Mouse (Mus musculus) liver, embryonic 14.5 days (tissue): ENCODE data around the gene Cacna1i. TPM values are rescaled to one million over a fixed set of nuclear protein-coding genes. Genes with fewer than 3 reads are reported as not detected.

Experiments used
- ATAC-seq: fragments of 200-750 bp; cut with Nextera tagmentation; 2 replicates; pipeline ENCODE4 v1.8.0; 2017; ENCODE audit warnings: moderate number of reproducible peaks, mild to moderate bottlenecking, moderate library complexity; ENCODE audit not compliant: insufficient read depth
- DNase-seq, 3 experiments: peaks; one replicate each; pipeline ENCODE4 v3.0.0-alpha.2; 2012 to 2013; ENCODE audit warnings: low read depth in 3 of 3, low spot score in 3 of 3
- H3K27ac ChIP-seq: fragments of 300-500 bp; sonication (generic); 2 replicates; pipeline ENCODE4 v1.5.1; 2014; ENCODE audit warnings: moderate library complexity, mild to moderate bottlenecking, control low read depth, inconsistent platforms
- H3K27me3 ChIP-seq: fragments of 300-500 bp; sonication (generic); 2 replicates; pipeline ENCODE4 v1.6.1; 2014; ENCODE audit warnings: mild to moderate bottlenecking, low read length, moderate library complexity; ENCODE audit not compliant: control insufficient read depth, insufficient read depth
- H3K36me3 ChIP-seq: fragments of 300-500 bp; sonication (generic); replicated peaks from 2 replicates; pipeline ENCODE4 v1.6.1; 2014; ENCODE audit warnings: low read depth; ENCODE audit not compliant: control insufficient read depth, insufficient read depth
- H3K4me1 ChIP-seq, 2 experiments: fragments of 200-500 bp in 1 of 2; fragments of 300-500 bp in 1 of 2; sonication (generic) in 1 of 2; replicated peaks; 2 replicates each; pipeline ENCODE4 v1.6.1; 2012 to 2014; ENCODE audit warnings: antibody characterized with exemption in 1 of 2, inconsistent platforms in 1 of 2, low read length in 1 of 2; ENCODE audit not compliant: control insufficient read depth in 2 of 2, insufficient read depth in 2 of 2
- H3K4me2 ChIP-seq: fragments of 300-500 bp; sonication (generic); 2 replicates; pipeline ENCODE4 v1.6.1; 2014; ENCODE audit warnings: low read depth, mild to moderate bottlenecking, control low read depth, moderate library complexity
- H3K4me3 ChIP-seq, 2 experiments: fragments of 200-500 bp in 1 of 2; fragments of 300-500 bp in 1 of 2; sonication (generic) in 1 of 2; 2 replicates each; pipeline ENCODE4 v1.5.1; 2012 to 2014; ENCODE audit warnings: low read depth in 2 of 2, low read length in 2 of 2, mild to moderate bottlenecking in 2 of 2, control low read depth in 1 of 2, inconsistent platforms in 1 of 2, moderate library complexity in 1 of 2; ENCODE audit not compliant: insufficient read depth in 1 of 2
- H3K9ac ChIP-seq: fragments of 300-500 bp; sonication (generic); replicated peaks from 2 replicates; pipeline ENCODE4 v1.6.1; 2014; ENCODE audit warnings: mild to moderate bottlenecking, control low read depth, moderate library complexity
- H3K9me3 ChIP-seq: fragments of 300-500 bp; sonication (generic); 2 replicates; pipeline ENCODE4 v1.6.1; 2016; ENCODE audit warnings: low read length, mixed read lengths; ENCODE audit not compliant: control insufficient read depth
- CTCF ChIP-seq: IDR thresholded peaks from 2 replicates; pipeline ENCODE4 v1.5.1; 2016; ENCODE audit warnings: antibody characterized with exemption, low read depth, control low read depth
- EP300 ChIP-seq: IDR thresholded peaks from 2 replicates; pipeline ENCODE4 v1.6.1; 2016; ENCODE audit warnings: antibody characterized with exemption, low read depth
- WGBS: fragments of 180-500 bp; shearing (Covaris S2); extraction: QIAGEN DNeasy Blood & Tissue Kit; methylation state at CpG from one replicate; pipeline ENCODE4 v1.1.7; 2014; ENCODE audit not compliant: insufficient replicate concordance; 5-methylcytosine and 5-hydroxymethylcytosine counted together
- polyA plus RNA-seq, 2 experiments: library from polyadenylated mRNA; depleted of rRNA in 1 of 2; stranded (reverse) in 1 of 2; unstranded in 1 of 2; fragments of >200 nt; fragmentation: Nextera tagmentation in 1 of 2; extraction: Ambion mirVana in 1 of 2; gene quantifications; 2 replicates each; pipeline versions ENCODE4 v1.2.1 to v1.2.3; 2012 to 2014

The Cacna1i gene
- polyA plus RNA-seq, 2 experiments = 0.01 TPM

DNA sequence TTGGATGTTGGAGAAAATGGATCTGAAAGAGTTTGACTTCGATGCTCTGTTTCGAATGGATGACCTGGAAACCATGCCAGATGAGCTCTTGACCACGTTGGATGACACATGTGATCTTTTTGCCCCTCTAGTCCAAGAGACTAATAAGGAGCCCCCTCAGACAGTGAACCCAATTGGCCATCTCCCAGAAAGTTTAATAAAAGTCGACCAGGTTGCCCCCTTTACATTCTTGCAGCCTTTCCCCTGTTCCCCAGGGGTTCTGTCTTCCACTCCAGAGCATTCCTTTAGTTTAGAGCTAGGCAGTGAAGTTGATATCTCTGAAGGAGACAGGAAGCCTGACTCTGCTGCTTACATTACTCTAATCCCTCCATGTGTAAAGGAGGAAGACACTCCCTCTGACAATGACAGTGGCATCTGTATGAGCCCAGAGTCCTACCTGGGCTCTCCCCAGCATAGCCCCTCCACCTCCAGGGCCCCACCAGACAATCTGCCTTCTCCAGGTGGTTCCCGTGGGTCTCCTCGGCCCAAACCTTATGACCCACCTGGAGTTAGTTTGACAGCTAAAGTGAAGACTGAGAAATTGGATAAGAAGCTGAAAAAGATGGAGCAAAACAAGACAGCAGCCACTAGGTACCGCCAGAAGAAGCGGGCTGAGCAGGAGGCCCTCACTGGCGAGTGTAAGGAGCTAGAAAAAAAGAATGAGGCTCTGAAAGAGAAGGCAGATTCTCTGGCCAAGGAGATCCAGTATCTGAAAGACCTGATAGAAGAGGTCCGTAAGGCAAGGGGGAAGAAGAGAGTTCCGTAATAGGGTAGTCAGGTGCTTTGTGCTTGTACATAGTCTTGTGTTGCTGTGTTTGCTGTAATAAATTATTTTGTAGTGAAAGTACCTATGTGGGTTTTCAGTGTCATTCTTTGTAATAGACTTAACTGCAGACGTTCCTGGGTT is 30.1 kb upstream of the Cacna1i start:
- H3K36me3 ChIP-seq = peaks cover 41% of the 10 kb centered on the region
- no peak for TF ChIP-seq EP300
- no peak for TF ChIP-seq CTCF
- WGBS = 48% methylated on average over 12 of the region's 12 CpGs
- no peak for ATAC-seq
- H3K27me3 ChIP-seq = no peaks in the 10 kb centered on the region
- peak overlapping the region; percentile 96 for H3K9ac ChIP-seq
- no peaks in the 10 kb centered on the region for H3K9me3 ChIP-seq
- peaks cover 38 to 48% of the 10 kb centered on the region in 2 experiments for H3K4me1 ChIP-seq
- H3K4me2 ChIP-seq = peak overlapping the region; percentile 90
- H3K4me3 ChIP-seq = peak overlapping the region; percentile 87 to 91
- peak in 1 of 3 experiments; percentile 26 for DNase-seq
- H3K27ac ChIP-seq = peak overlapping the region; percentile 97

DNA sequence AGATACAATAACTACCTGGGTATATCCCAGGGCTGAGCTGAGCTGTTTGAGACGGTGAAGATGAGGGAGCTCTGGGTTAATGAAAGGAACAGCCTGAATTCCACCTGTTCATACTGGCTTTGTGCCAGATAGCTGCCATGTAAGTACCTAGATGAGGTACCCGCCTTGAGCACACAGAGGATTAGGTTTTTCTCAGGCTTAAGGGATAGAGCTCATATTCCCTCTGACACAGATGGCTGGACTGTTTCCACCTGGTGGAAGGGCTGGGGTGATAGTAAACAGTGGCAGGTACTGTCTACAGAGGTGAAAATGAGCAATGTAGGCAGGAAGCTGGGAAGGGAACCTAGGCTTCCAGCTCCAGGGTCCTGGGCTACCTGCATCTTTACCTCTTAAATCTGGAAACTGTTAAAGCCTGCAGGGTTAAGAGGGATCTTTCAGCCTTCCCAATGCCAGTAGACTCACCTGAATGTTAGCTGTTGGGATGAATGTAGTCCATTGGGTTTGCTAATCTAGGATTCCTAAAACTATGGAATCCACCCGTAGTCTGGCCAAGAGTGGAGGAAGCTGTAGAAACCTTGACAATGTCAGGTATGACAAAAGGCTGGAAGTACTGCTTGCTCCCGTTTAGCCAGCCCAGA is 29.3 kb upstream of the Cacna1i start:
- DNase-seq (peak in 1 of 3 experiments; percentile 28), ATAC-seq (no peak)
- Histone ChIP-seq H3K27me3 (no peaks in the 10 kb centered on the region), H3K9ac (peak overlapping the region; percentile 96), H3K36me3 (peaks cover 41% of the 10 kb centered on the region), H3K27ac (peak overlapping the region; percentile 97), H3K4me1 (peaks cover 38 to 48% of the 10 kb centered on the region in 2 experiments), H3K9me3 (no peaks in the 10 kb centered on the region), H3K4me3 (peak overlapping the region; percentile 87 to 91), H3K4me2 (peak overlapping the region; percentile 90)
- 26% methylated on average over 4 of the region's 4 CpGs for WGBS
- TF ChIP-seq CTCF = no peak
- TF ChIP-seq EP300 = no peak

DNA sequence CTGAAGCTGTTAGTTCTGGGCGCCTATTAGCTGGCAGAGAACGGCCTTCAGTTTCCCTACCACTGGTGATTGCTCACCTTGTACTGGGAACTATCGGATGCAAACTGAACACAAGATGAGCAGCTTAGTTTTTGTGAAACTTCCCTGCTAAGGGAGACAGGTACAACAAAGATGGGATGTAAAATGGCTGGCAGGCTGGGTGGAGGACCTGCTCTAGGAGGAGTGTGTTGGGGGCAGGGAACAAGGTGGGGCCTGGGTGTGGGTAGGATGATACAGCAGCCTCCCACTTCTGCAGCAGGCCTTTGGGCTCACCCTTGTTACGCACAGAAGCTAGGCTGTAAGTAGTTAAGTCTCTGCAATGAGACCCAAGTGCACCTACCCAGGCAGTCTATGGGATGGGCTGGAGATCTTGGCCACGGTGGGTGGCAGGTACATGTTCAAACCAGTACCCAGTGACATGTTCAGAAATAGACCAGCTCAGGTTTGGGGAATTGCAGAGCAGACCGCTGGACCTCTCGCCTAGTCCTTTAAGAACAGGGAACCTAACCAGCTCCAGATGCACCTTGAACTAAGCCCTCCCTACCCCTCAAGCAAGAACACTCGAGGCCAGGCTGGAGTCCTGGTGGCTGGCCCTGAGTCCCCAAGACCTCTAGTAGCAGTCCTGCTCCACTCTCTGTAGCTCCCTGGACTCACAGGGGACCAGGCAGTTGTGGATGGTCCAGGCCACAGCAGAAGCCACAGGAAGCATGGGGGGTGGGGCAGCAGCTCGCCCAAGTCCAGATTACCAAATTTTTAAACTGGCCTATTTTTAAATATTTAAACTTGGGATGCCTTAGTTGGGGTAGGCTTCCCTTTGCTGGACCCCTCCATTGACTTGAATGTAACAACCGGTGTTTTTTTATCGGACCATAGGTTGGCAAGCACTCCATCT is 28.5 kb upstream of the Cacna1i start:
- TF ChIP-seq CTCF = no peak
- 0 out of 2 replicates have a peak, but pooled peaks have one; percentile 26 for TF ChIP-seq EP300
- Histone ChIP-seq H3K9ac (peak overlapping the region; percentile 96), H3K4me1 (peaks cover 40 to 51% of the 10 kb centered on the region in 2 experiments), H3K9me3 (no peaks in the 10 kb centered on the region), H3K36me3 (peaks cover 36% of the 10 kb centered on the region), H3K4me2 (peak overlapping the region; percentile 90), H3K27ac (peak overlapping the region; percentile 97), H3K27me3 (no peaks in the 10 kb centered on the region), H3K4me3 (peak overlapping the region; percentile 87 to 91)
- peak; percentile 60 for ATAC-seq
- peak; percentile 68 to 75 (median 75) for DNase-seq
- 39% methylated on average over 11 of the region's 11 CpGs for WGBS

DNA sequence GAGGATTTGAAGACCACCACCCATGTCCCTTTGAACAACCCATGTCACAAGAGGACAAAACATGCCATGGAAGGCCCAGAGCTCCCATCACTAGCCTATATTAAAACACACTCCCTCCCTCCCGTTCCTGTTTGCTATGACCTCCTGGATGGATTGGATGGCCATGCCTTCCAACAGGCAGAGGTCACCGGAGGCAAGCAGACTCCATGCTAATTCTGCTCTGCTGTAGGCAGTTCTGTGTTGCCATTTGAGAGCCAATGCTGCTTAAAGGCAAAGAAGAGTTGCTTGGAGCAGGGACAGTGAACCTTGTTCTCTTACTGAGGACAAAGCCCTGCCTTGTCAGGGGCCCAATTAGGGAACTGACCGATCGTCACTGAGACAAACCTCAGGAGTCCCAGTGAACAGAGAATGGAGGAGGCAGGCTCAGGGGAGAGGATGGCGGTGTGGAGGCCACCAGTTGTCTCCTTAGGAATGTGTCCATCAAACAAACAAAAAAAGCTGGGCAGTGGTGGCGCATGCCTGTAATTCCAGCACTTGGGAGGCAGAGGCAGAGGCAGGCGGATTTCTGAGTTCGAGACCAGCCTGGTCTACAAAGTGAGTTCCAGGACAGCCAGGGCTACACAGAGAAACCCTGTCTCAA is 27.5 kb upstream of the Cacna1i start:
- 88% methylated on average over 8 of the region's 8 CpGs for WGBS
- no peaks in the 10 kb centered on the region for H3K27me3 ChIP-seq
- peak overlapping the region; percentile 68 for H3K9ac ChIP-seq
- DNase-seq (no peak), ATAC-seq (no peak)
- H3K4me2 ChIP-seq = peak overlapping the region; percentile 90
- peak overlapping the region; percentile 97 for H3K27ac ChIP-seq
- TF ChIP-seq EP300 (no peak), CTCF (no peak)
- peaks cover 36% of the 10 kb centered on the region for H3K36me3 ChIP-seq
- peaks cover 33 to 42% of the 10 kb centered on the region in 2 experiments for H3K4me1 ChIP-seq
- no peak overlapping the region for H3K4me3 ChIP-seq
- H3K9me3 ChIP-seq = no peaks in the 10 kb centered on the region
